Mouse (Mus musculus) limb, embryonic 15.5 days (tissue): ENCODE measurements at regions not wholly inside any gene's neighbourhood (a gene's known extent, or its start where the extent isn't known, plus 50 kb on each side); places are given as distances from the start of the nearest gene placed in this dataset.

ENCODE experiments used
- ATAC-seq: fragments of 200-750 bp; cut with Nextera tagmentation; 2 replicates; pipeline ENCODE4 v1.8.0; 2017; ENCODE audit warnings: low read depth, moderate TSS enrichment; ENCODE audit not compliant: insufficient number of reproducible peaks, low FRiP score, low TSS enrichment
- H3K27ac ChIP-seq: fragments of 300-500 bp; sonication (generic); 2 replicates; pipeline ENCODE4 v1.5.1; 2015; ENCODE audit warnings: moderate library complexity, mild to moderate bottlenecking, inconsistent platforms
- H3K27me3 ChIP-seq: fragments of 300-500 bp; sonication (generic); 2 replicates; pipeline ENCODE4 v1.6.1; 2015; ENCODE audit warnings: inconsistent platforms
- H3K36me3 ChIP-seq: fragments of 300-500 bp; sonication (generic); 2 replicates; pipeline ENCODE4 v1.6.1; 2015; ENCODE audit warnings: inconsistent platforms
- H3K4me1 ChIP-seq: fragments of 300-500 bp; sonication (generic); 2 replicates; pipeline ENCODE4 v1.6.1; 2015; ENCODE audit warnings: inconsistent platforms
- H3K4me2 ChIP-seq: fragments of 300-500 bp; sonication (generic); 2 replicates; pipeline ENCODE4 v1.6.1; 2015; ENCODE audit warnings: mild to moderate bottlenecking, inconsistent platforms
- H3K4me3 ChIP-seq: fragments of 300-500 bp; sonication (generic); 2 replicates; pipeline ENCODE4 v1.5.1; 2015; ENCODE audit warnings: mild to moderate bottlenecking, inconsistent platforms
- H3K9ac ChIP-seq: fragments of 300-500 bp; sonication (generic); 2 replicates; pipeline ENCODE4 v1.6.1; 2015; ENCODE audit warnings: inconsistent platforms
- H3K9me3 ChIP-seq: fragments of 300-500 bp; sonication (generic); 2 replicates; pipeline ENCODE4 v1.6.1; 2016; ENCODE audit warnings: inconsistent platforms
- WGBS: fragments of 180-500 bp; shearing (Covaris S2); methylation state at CpG from one replicate; pipeline ENCODE4 v1.1.7; 2015; 5-methylcytosine and 5-hydroxymethylcytosine counted together

DNA sequence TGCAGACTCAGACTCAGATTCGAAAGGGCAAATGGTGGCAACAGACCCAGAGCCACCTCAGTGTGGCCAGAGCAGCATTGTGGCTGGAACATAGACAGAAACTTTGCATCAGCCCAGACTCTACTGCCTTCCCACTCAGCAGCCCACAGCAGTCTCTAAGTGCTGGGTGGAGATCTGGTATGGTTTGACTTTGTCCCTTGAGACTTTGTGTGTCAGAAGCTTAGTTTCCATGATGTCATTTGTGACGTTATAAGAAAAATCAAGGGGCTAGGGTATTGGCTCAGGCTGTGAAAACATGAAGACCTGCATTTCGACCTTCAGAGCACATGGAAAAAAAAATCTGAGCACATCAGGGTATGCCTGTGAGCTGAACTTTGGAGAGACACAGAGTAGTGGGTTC is 56.2 kb upstream of the Rbpj start:
- no peaks in the 10 kb centered on the region for H3K36me3 ChIP-seq
- H3K27ac ChIP-seq = no peak overlapping the region
- no peak for ATAC-seq
- WGBS = 79% methylated on average over 3 of the region's 3 CpGs
- no peaks in the 10 kb centered on the region for H3K9me3 ChIP-seq
- no peak overlapping the region for H3K9ac ChIP-seq
- H3K4me2 ChIP-seq = no peak overlapping the region
- no peaks in the 10 kb centered on the region for H3K27me3 ChIP-seq
- no peak overlapping the region for H3K4me3 ChIP-seq
- H3K4me1 ChIP-seq = no peaks in the 10 kb centered on the region; the same call in 1 of the 2 replicates

DNA sequence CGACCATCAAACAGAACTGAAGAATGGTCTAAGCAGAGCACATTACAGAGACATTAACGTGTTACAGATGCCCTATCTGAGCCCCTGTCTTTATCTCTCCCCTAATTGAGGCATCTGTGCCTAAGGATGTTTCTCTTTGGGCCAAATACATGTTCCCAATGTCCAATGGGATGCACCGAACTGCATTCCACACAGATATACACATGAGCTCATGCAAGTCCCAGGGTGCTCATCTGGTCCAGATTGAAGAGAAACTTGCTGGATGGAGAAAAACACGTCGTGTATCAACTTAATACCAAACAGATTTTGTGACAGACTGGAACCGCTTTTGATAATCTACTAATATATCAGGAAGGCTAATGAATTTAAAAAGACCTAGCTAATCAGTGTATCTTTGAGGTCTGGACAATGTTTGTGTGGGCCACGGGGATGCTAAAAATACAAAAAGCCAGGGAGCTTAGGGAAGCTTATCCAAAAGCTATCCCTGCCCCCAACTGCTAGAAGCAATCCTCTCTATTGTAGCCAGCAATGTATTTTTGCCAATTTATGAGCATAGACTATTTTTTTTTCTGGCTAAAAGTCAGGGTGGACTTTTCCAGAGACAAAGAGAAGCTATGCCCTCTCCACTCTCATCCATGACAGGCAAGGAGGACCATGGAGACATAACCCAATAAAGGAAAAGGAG is 53.4 kb upstream of the Rbpj start:
- ATAC-seq = no peak
- peak overlapping the region; percentile 13; the same call in 1 of the 2 replicates for H3K27ac ChIP-seq
- H3K27me3 ChIP-seq = no peaks in the 10 kb centered on the region
- no peak overlapping the region for H3K9ac ChIP-seq
- no peak overlapping the region for H3K4me3 ChIP-seq
- H3K4me1 ChIP-seq = no peaks in the 10 kb centered on the region; the same call in 1 of the 2 replicates
- H3K4me2 ChIP-seq = no peak overlapping the region
- WGBS = 52% methylated on average over 7 of the region's 7 CpGs
- no peaks in the 10 kb centered on the region for H3K36me3 ChIP-seq
- no peaks in the 10 kb centered on the region for H3K9me3 ChIP-seq

DNA sequence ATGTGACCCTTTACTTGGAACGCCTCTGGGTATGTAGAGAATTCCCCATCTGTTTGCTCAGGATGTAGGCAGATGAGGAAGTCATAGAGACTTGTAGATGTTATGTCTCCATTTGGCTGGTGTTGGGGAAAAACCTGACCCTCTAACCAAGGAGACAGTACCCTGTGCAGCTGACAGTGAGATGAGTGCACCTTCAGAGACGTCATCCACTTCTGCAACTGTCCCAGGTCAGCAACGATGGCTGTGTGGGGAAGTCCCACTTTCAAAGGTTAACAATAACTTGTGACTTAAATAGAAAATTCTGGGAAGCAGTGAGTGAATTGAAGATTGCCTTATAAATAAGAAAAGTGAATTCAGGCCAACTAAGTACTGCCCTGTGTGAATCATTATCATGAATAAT is 52.3 kb upstream of the Rbpj start:
- H3K9me3 ChIP-seq = no peaks in the 10 kb centered on the region
- H3K4me1 ChIP-seq = no peaks in the 10 kb centered on the region
- H3K4me3 ChIP-seq = no peak overlapping the region
- no peaks in the 10 kb centered on the region for H3K36me3 ChIP-seq
- no peak overlapping the region for H3K9ac ChIP-seq
- ATAC-seq = no peak
- WGBS = 77% methylated on average over 3 of the region's 3 CpGs
- no peaks in the 10 kb centered on the region for H3K27me3 ChIP-seq
- no peak overlapping the region for H3K4me2 ChIP-seq
- H3K27ac ChIP-seq = no peak overlapping the region

DNA sequence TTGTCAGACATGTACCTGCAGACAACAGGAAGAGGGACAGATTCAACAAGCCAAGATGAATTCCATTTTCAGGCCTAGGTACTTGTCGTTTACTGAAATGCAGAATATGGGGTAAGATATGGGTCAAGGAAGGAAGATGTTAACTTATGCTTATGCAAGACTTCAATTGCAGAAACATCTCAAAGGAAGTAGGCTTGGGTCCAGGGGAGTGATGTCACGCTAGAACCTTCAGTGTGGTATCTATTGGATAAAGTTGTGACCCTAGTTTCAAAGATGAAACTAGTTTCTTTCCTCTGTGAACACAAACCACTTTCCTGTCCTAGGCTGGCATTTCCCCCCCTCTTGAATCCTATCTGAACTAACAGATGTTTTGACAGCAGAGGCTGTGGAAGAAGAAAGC is 50.5 kb upstream of the Rbpj start:
- H3K4me3 ChIP-seq = no peak overlapping the region
- no peak for ATAC-seq
- no peaks in the 10 kb centered on the region for H3K9me3 ChIP-seq
- no peak overlapping the region for H3K27ac ChIP-seq
- no peak overlapping the region for H3K9ac ChIP-seq
- no peaks in the 10 kb centered on the region for H3K36me3 ChIP-seq
- 82% methylated on average over 2 of the region's 2 CpGs for WGBS
- H3K4me1 ChIP-seq = no peaks in the 10 kb centered on the region
- no peaks in the 10 kb centered on the region for H3K27me3 ChIP-seq
- H3K4me2 ChIP-seq = no peak overlapping the region
